Mouse (Mus musculus) spleen, adult 2 months (tissue): ENCODE measurements around the gene Asf1b. TPM values are rescaled to one million over a fixed set of nuclear protein-coding genes. Genes with fewer than 3 reads are reported as not detected.

ENCODE experiments used
- DNase-seq, 2 experiments: peaks; one replicate each; pipeline versions ENCODE4 v3.0.0 to v3.0.0-alpha.2; 2012 to 2021; ENCODE audit warnings: low spot score in 2 of 2, low read depth in 1 of 2
- H3K27ac ChIP-seq: fragments of 200-500 bp; 2 replicates; pipeline ENCODE4 v1.5.1; 2012; ENCODE audit warnings: low read length, inconsistent platforms; ENCODE audit not compliant: insufficient read depth
- H3K27me3 ChIP-seq: fragments of 200-500 bp; 2 replicates; pipeline ENCODE4 v1.6.1; 2012; ENCODE audit warnings: mild to moderate bottlenecking, moderate library complexity, low read length, inconsistent platforms; ENCODE audit not compliant: control insufficient read depth, insufficient read depth
- H3K36me3 ChIP-seq: fragments of 200-500 bp; 2 replicates; pipeline ENCODE4 v1.6.1; 2012; ENCODE audit warnings: mild to moderate bottlenecking, low read length, inconsistent platforms; ENCODE audit not compliant: control insufficient read depth, insufficient read depth
- H3K4me1 ChIP-seq: fragments of 200-500 bp; 2 replicates; pipeline ENCODE4 v1.6.1; 2011; ENCODE audit warnings: inconsistent platforms; ENCODE audit not compliant: control insufficient read depth, insufficient read depth, insufficient read length
- H3K4me3 ChIP-seq: fragments of 200-500 bp; 2 replicates; pipeline ENCODE4 v1.5.1; 2011; ENCODE audit warnings: mild to moderate bottlenecking, inconsistent platforms; ENCODE audit not compliant: insufficient read depth, insufficient read length; ENCODE audit errors: extremely low read depth
- CTCF ChIP-seq: fragments of 200-500 bp; IDR thresholded peaks from 2 replicates; pipeline ENCODE4 v1.5.1; 2011; ENCODE audit warnings: mild to moderate bottlenecking, inconsistent platforms; ENCODE audit not compliant: insufficient read depth, insufficient read length, insufficient replicate concordance; ENCODE audit errors: extremely low read depth
- POLR2A ChIP-seq: fragments of 200-500 bp; IDR thresholded peaks from 2 replicates; pipeline ENCODE4 v1.6.1; 2011; ENCODE audit warnings: low read depth, low read length, inconsistent platforms
- WGBS: fragments of 180-500 bp; shearing (Covaris S2); methylation state at CpG from one replicate; pipeline ENCODE4 v1.1.7; 2018; 5-methylcytosine and 5-hydroxymethylcytosine counted together
- polyA plus RNA-seq: library from polyadenylated mRNA; depleted of rRNA; stranded (reverse); fragments of >200 nt; gene quantifications from 2 replicates; pipeline ENCODE4 v1.2.3, GENCODE M21; 2012

The Asf1b gene
- polyA plus RNA-seq, 1 experiment, result 33.2 TPM

GRCm38 (mm10) chr8:83972150-83973120 lies 17.1 kb downstream of the Asf1b start, which contains the start of gene Prkaca:
Gene Prkaca (plus strand): TSS chr8:83972993.
- peak within 1 kb of the TSS; percentile 35 for H3K27ac ChIP-seq
- H3K27me3 ChIP-seq, result no peaks in the 10 kb centered on the region
- peak; percentile 94 to 98 for DNase-seq
- under 1% methylated on average over 91 of the region's 94 CpGs for WGBS
- TF ChIP-seq POLR2A, result peak; percentile 12; the same call in 1 of the 2 replicates
- no peak for TF ChIP-seq CTCF
- H3K4me1 ChIP-seq, result peaks cover 14% of the 10 kb centered on the region; the same call in 1 of the 2 replicates
- H3K4me3 ChIP-seq, result peak within 1 kb of the TSS; percentile 83
- H3K36me3 ChIP-seq, result no peaks in the 10 kb centered on the region

- peak overlapping the region; percentile 83 for H3K4me3 ChIP-seq
- peak overlapping the region; percentile 35; the same call in 1 of the 2 replicates for H3K27ac ChIP-seq
- TF ChIP-seq POLR2A (no peak), CTCF (no peak)
- H3K4me1 ChIP-seq, result peaks cover 15% of the 10 kb centered on the region; the same call in 1 of the 2 replicates
- DNase-seq, result no peak
- no peaks in the 10 kb centered on the region for H3K36me3 ChIP-seq
- 9% methylated on average over 37 of the region's 37 CpGs for WGBS
- no peaks in the 10 kb centered on the region for H3K27me3 ChIP-seq
Observed at GRCm38 (mm10) chr8:83973161-83974031, 18.1 kb downstream of the Asf1b start.

GRCm38 (mm10) chr8:83974521-83974920 lies 19.2 kb downstream of the Asf1b start:
- TF ChIP-seq CTCF (no peak), POLR2A (no peak)
- no peak for DNase-seq
- Histone ChIP-seq H3K27ac (no peak overlapping the region), H3K27me3 (no peaks in the 10 kb centered on the region), H3K4me3 (no peak overlapping the region), H3K4me1 (peaks cover 15% of the 10 kb centered on the region; the same call in 1 of the 2 replicates), H3K36me3 (no peaks in the 10 kb centered on the region)
- 88% methylated on average over 4 of the region's 4 CpGs for WGBS

- Histone ChIP-seq H3K4me3 (no peak overlapping the region), H3K27me3 (no peaks in the 10 kb centered on the region), H3K27ac (no peak overlapping the region), H3K4me1 (peaks cover 15% of the 10 kb centered on the region; the same call in 1 of the 2 replicates), H3K36me3 (peaks cover 4% of the 10 kb centered on the region)
- 73% methylated on average over 4 of the region's 4 CpGs for WGBS
- peak in 1 of 2 experiments; percentile 51 for DNase-seq
- TF ChIP-seq POLR2A (no peak), CTCF (peak; percentile 48; the same call in 1 of the 2 replicates)
Observed at GRCm38 (mm10) chr8:83976101-83976630, 20.9 kb downstream of the Asf1b start.

- Histone ChIP-seq H3K36me3 (peaks cover 9% of the 10 kb centered on the region), H3K4me1 (peaks cover 15% of the 10 kb centered on the region; the same call in 1 of the 2 replicates), H3K27ac (no peak overlapping the region), H3K27me3 (no peaks in the 10 kb centered on the region), H3K4me3 (no peak overlapping the region)
- DNase-seq, result no peak
- TF ChIP-seq POLR2A (no peak), CTCF (no peak; the same call in 1 of the 2 replicates)
- 91% methylated on average over 5 of the region's 5 CpGs for WGBS
Observed at GRCm38 (mm10) chr8:83976779-83977350, 21.6 kb downstream of the Asf1b start.

- TF ChIP-seq CTCF (no peak), POLR2A (no peak)
- Histone ChIP-seq H3K27me3 (no peaks in the 10 kb centered on the region), H3K4me3 (no peak overlapping the region), H3K4me1 (peaks cover 13% of the 10 kb centered on the region; the same call in 1 of the 2 replicates), H3K36me3 (peaks cover 9% of the 10 kb centered on the region), H3K27ac (no peak overlapping the region)
- WGBS, result 59% methylated on average over 6 of the region's 6 CpGs
- no peak for DNase-seq
Observed at GRCm38 (mm10) chr8:83977646-83978045, 22.3 kb downstream of the Asf1b start.
